ENCODE assay signal across 26 mouse cellular contexts in the genomic region with DNA sequence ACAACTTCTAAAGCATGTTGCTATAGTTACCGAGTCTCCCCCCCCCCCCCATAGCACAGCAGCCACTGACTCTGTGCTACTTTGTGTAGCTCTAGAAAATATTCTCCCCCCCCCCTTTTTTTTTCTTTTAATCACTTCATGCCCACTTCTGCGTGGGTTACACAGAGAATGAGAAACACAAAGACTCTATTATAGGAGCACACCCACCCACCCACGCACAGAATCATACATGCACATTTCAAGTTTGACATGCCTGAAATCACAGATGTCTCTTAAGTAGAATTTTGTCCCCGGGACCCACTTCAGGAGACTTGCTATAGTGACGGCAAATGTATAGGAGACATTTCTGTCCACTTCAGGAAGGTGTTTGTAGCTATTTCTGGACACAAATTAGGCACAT.
DNase-seq lines count a peak whose midpoint lies in the region; ATAC-seq and TF ChIP-seq lines count a peak whose summit lies in the region.
"Had no signal": no experiment of that assay in that cellular context is flagged by ENCODE, and none has a peak within 500 bp of the region (broad histone marks: within the 10 kb centered on the region; RNA-seq: fewer than 3 reads in every experiment).

No protein-coding gene starts in this region.

- 54% methylated on average over 5 of the region's 5 CpGs for WGBS in forebrain, embryonic 14.5 days
- 80% methylated on average over 5 of the region's 5 CpGs for WGBS in forebrain, embryonic 10.5 days
- 76% methylated on average over 5 of the region's 5 CpGs for WGBS in heart, adult 2 months

- peak; percentile 16; the same call in 1 of the 2 replicates for ATAC-seq in forebrain, embryonic 14.5 days
- ATAC-seq: intestine, embryonic 16.5 days had no signal

- 0 out of 2 replicates have a peak, but pooled peaks cover 9% of the 10 kb centered on the region for H3K4me1 ChIP-seq in forebrain, embryonic 14.5 days (ENCODE audit: control insufficient read depth, insufficient read depth, low read length)
- peaks cover 31% of the 10 kb centered on the region for H3K4me1 ChIP-seq in forebrain, embryonic 10.5 days
- no peaks in the 10 kb centered on the region for H3K4me1 ChIP-seq in heart, adult 2 months (ENCODE audit: control insufficient read depth, insufficient read depth, low read length)
- H3K4me1 ChIP-seq: lung, embryonic 15.5 days had no signal

- H3K27me3 ChIP-seq in forebrain, embryonic 14.5 days (replicated peaks; ENCODE audit: control insufficient read depth, insufficient read depth, low read length) = no peaks in the 10 kb centered on the region
- peaks cover 8% of the 10 kb centered on the region for H3K27me3 ChIP-seq in forebrain, embryonic 10.5 days (ENCODE audit: poor library complexity, severe bottlenecking)
- no peaks in the 10 kb centered on the region for H3K27me3 ChIP-seq in heart, adult 2 months (ENCODE audit: control insufficient read depth, insufficient read depth, low read length)
- H3K27me3 ChIP-seq: heart, embryonic 12.5 days; hindbrain, embryonic 13.5 days; limb, embryonic 13.5 days; lung, embryonic 15.5 days; midbrain, embryonic 12.5 days; neural tube, embryonic 15.5 days had no signal

- no peak for DNase-seq in forebrain, embryonic 14.5 days (ENCODE audit: low spot score)
- no peak for DNase-seq in forebrain, embryonic 10.5 days (ENCODE audit: extremely low spot score, low spot score)
- DNase-seq in heart, adult 11 months = peak; percentile 18
- no peak for DNase-seq in heart, adult 2 months
- peak; percentile 49 to 80 for DNase-seq in left cerebral cortex, postnatal 25 days (ENCODE audit: low spot score in 2 of 2)
- no peak for DNase-seq in left cerebral cortex, postnatal 4 days
- DNase-seq in right cerebral cortex, postnatal 10 days (ENCODE audit: low spot score in 2 of 2) = peak; percentile 53 to 71
- DNase-seq in right cerebral cortex, postnatal 14 days = no peak
- DNase-seq: adrenal gland, adult 8-10 months; gastrocnemius, postnatal 25 days; heart, adult 18-20 months; kidney, adult 8-10 months; kidney, postnatal 4 days; spleen, adult 18-20 months; thymus, adult 18-20 months; thymus, postnatal 25 days had no signal

- H3K79me2 ChIP-seq in heart, adult 2 months (replicated peaks; ENCODE audit: control insufficient read depth, insufficient read depth, low read length) = no peaks in the 10 kb centered on the region

- H3K9ac ChIP-seq in forebrain, embryonic 14.5 days (ENCODE audit: low read length) = no peak overlapping the region
- no peak overlapping the region for H3K9ac ChIP-seq in heart, adult 2 months (ENCODE audit: low read depth, low read length)
- H3K9ac ChIP-seq: embryonic facial prominence, embryonic 13.5 days; heart, embryonic 12.5 days; hindbrain, embryonic 13.5 days; limb, embryonic 13.5 days; lung, embryonic 15.5 days; midbrain, embryonic 12.5 days; neural tube, embryonic 15.5 days had no signal

- no peak overlapping the region for H3K4me3 ChIP-seq in forebrain, embryonic 14.5 days (ENCODE audit: low read depth, low read length)
- H3K4me3 ChIP-seq in forebrain, embryonic 10.5 days = no peak overlapping the region
- H3K4me3 ChIP-seq in heart, adult 2 months = no peak overlapping the region
- H3K4me3 ChIP-seq: embryonic facial prominence, embryonic 13.5 days; heart, embryonic 12.5 days; hindbrain, embryonic 13.5 days; limb, embryonic 13.5 days; lung, embryonic 15.5 days; midbrain, embryonic 12.5 days; neural tube, embryonic 15.5 days had no signal

- TF ChIP-seq POLR2A in heart, adult 2 months (IDR thresholded peaks at IDR 0.05; ENCODE audit: insufficient read depth, low read depth, low read length) = no peak

- intact Hi-C loops in heart, adult 2 months (cut with DNase I) = no loop called here
- intact Hi-C loops in left cerebral cortex, postnatal 25 days (cut with DNase I) = loop anchor here (5.0 kb wide), 2 partner anchors 89 to 319 kb away; a partner anchor contains a TSS
- intact Hi-C loops in left cerebral cortex, postnatal 4 days (cut with DNase I) = no loop called here

- no peaks in the 10 kb centered on the region for H3K9me3 ChIP-seq in forebrain, embryonic 14.5 days (replicated peaks; ENCODE audit: control insufficient read depth, low read length)
- no peaks in the 10 kb centered on the region for H3K9me3 ChIP-seq in forebrain, embryonic 10.5 days
- H3K9me3 ChIP-seq: embryonic facial prominence, embryonic 13.5 days; heart, embryonic 12.5 days; hindbrain, embryonic 13.5 days; limb, embryonic 13.5 days; lung, embryonic 15.5 days; midbrain, embryonic 12.5 days; neural tube, embryonic 15.5 days had no signal

- no peaks in the 10 kb centered on the region for H3K36me3 ChIP-seq in forebrain, embryonic 14.5 days (ENCODE audit: control insufficient read depth, insufficient read depth, low read length)
- H3K36me3 ChIP-seq in forebrain, embryonic 10.5 days (replicated peaks) = no peaks in the 10 kb centered on the region
- H3K36me3 ChIP-seq in heart, adult 2 months (ENCODE audit: control insufficient read depth, insufficient read depth, low read length) = no peaks in the 10 kb centered on the region
- H3K36me3 ChIP-seq: embryonic facial prominence, embryonic 13.5 days; heart, embryonic 12.5 days; hindbrain, embryonic 13.5 days; limb, embryonic 13.5 days; lung, embryonic 15.5 days; midbrain, embryonic 12.5 days; neural tube, embryonic 15.5 days had no signal

- H3K4me2 ChIP-seq in forebrain, embryonic 14.5 days (ENCODE audit: low read length) = no peak overlapping the region
- H3K4me2 ChIP-seq: embryonic facial prominence, embryonic 13.5 days; heart, embryonic 12.5 days; hindbrain, embryonic 13.5 days; limb, embryonic 13.5 days; liver, embryonic 11.5 days; lung, embryonic 15.5 days; midbrain, embryonic 12.5 days; neural tube, embryonic 15.5 days had no signal

- no peak for TF ChIP-seq EP300 in heart, adult 2 months (IDR thresholded peaks at IDR 0.05; ENCODE audit: insufficient read depth, low read depth, low read length)

- no peak overlapping the region for H3K27ac ChIP-seq in forebrain, embryonic 14.5 days (ENCODE audit: low read depth, low read length)
- no peak overlapping the region for H3K27ac ChIP-seq in forebrain, embryonic 10.5 days
- no peak overlapping the region for H3K27ac ChIP-seq in heart, adult 2 months
- H3K27ac ChIP-seq: embryonic facial prominence, embryonic 13.5 days; hindbrain, embryonic 13.5 days; kidney, postnatal 0 days; limb, embryonic 13.5 days; lung, embryonic 15.5 days; midbrain, embryonic 12.5 days; neural tube, embryonic 15.5 days had no signal

- no peak for TF ChIP-seq CTCF in heart, adult 2 months (IDR thresholded peaks at IDR 0.05)

Comparison
In these comparisons a context has a peak if more than half of its experiments do, and no peak if none do; other contexts are left out.
1. DNase-seq: peak in heart, adult 11 months (single experiment), left cerebral cortex, postnatal 25 days (2 of 2) and right cerebral cortex, postnatal 10 days (2 of 2); none in forebrain, embryonic 14.5 days (single experiment), forebrain, embryonic 10.5 days (single experiment), heart, adult 2 months (0 of 2), left cerebral cortex, postnatal 4 days (single experiment) and right cerebral cortex, postnatal 14 days (single experiment).